Mouse (Mus musculus): ENCODE measurements around the gene Zfp719. TPM values are rescaled to one million over a fixed set of nuclear protein-coding genes. Genes with fewer than 3 reads are reported as not detected.

The Zfp719 gene
- polyA plus RNA-seq, 1 experiment from 2014 or later: 8.0 TPM

- WGBS (ENCODE audit: insufficient replicate concordance): 91% methylated on average over 5 of the region's 5 CpGs
- no peak overlapping the region for H3K27ac ChIP-seq (ENCODE audit: low read depth, low read length)
- H3K9me3 ChIP-seq (replicated peaks; ENCODE audit: control insufficient read depth, low read length): no peaks in the 10 kb centered on the region
- peaks cover 37% of the 10 kb centered on the region for H3K36me3 ChIP-seq (ENCODE audit: control insufficient read depth, insufficient read depth, low read length)
- no peak overlapping the region for H3K4me3 ChIP-seq (ENCODE audit: low read depth, low read length)
- ATAC-seq (replicated peaks; ENCODE audit: insufficient number of reproducible peaks, low FRiP score, low TSS enrichment): no peak
- H3K4me2 ChIP-seq: no peak overlapping the region
- peaks cover 4% of the 10 kb centered on the region for H3K4me1 ChIP-seq (ENCODE audit: control insufficient read depth, insufficient read depth, low read length)
- H3K27me3 ChIP-seq (ENCODE audit: control insufficient read depth, insufficient read depth, low read length): no peaks in the 10 kb centered on the region
- H3K9ac ChIP-seq (ENCODE audit: low read depth, low read length): no peak overlapping the region
Measured at GRCm38 (mm10) chr7:43584790-43585189, 5.4 kb downstream of the Zfp719 start.

DNA sequence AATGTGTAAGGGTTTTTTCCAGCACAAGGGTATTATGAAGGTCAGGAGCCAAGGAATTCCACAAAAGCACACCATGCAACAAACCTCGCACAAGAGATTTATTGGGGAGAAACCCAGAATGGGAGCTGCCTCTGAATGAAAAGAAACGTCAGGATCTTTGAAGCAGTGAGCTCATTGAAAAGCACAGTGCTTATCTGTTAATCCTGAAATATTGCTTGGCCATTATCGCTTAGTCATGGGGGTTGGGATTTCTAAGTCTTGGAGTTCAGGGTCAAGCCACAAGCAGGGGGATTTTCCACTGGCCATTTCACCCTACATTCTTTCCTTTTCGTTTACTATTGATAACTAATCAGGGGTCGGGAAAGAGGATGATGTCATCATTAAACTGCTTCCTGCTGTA lies 22.5 kb downstream of the Zfp719 start:
- 28% methylated on average over 5 of the region's 5 CpGs for WGBS (ENCODE audit: insufficient replicate concordance)
- H3K27me3 ChIP-seq (ENCODE audit: control insufficient read depth, insufficient read depth, low read length): no peaks in the 10 kb centered on the region
- no peaks in the 10 kb centered on the region for H3K36me3 ChIP-seq (ENCODE audit: control insufficient read depth, insufficient read depth, low read length)
- H3K27ac ChIP-seq (ENCODE audit: low read depth, low read length): no peak overlapping the region
- no peaks in the 10 kb centered on the region for H3K4me1 ChIP-seq (ENCODE audit: control insufficient read depth, insufficient read depth, low read length)
- no peaks in the 10 kb centered on the region for H3K9me3 ChIP-seq (replicated peaks; ENCODE audit: control insufficient read depth, low read length)
- no peak overlapping the region for H3K9ac ChIP-seq (ENCODE audit: low read depth, low read length)
- no peak overlapping the region for H3K4me2 ChIP-seq
- ATAC-seq (replicated peaks; ENCODE audit: insufficient number of reproducible peaks, low FRiP score, low TSS enrichment): no peak
- H3K4me3 ChIP-seq (ENCODE audit: low read depth, low read length): no peak overlapping the region

GRCm38 (mm10) chr7:43606896-43607742 lies 27.7 kb downstream of the Zfp719 start, which contains the start of gene Zfp819:
Gene Zfp819, plus strand, starts transcription at chr7:43607169.
- WGBS (ENCODE audit: insufficient replicate concordance): 10% methylated on average over 41 of the region's 41 CpGs
- H3K4me3 ChIP-seq (ENCODE audit: low read depth, low read length): peak within 1 kb of the TSS; percentile 25

DNA sequence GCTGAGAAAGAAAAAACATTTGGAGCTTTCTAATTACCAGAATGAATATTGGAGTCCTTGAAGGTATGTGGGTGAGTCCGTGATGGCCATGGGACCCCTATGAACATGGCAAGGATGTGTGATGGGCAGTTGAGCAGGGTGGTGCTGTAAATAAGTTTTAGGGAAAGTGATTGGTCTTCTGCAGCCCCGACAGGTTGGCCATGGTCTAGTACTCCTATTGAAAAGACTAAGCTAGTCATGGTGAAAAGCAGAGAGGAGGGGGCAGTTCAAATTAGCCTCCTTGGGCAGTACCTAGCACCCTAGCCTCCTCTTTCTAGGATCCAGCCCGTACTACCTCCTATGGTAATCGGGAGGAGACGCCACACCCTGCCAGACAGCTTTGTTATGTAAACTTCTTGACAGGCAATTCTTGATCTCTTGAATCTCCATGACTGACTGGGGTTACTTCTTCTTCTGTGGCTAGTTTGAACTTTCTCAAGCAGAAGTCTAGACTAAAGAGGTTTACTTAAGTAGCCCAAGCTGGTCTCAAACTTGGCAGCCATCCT lies 28.4 kb downstream of the Zfp719 start:
- Histone ChIP-seq H3K9me3 (replicated peaks; ENCODE audit: control insufficient read depth, low read length) (no peaks in the 10 kb centered on the region), H3K27ac (ENCODE audit: low read depth, low read length) (no peak overlapping the region), H3K36me3 (ENCODE audit: control insufficient read depth, insufficient read depth, low read length) (no peaks in the 10 kb centered on the region), H3K4me1 (ENCODE audit: control insufficient read depth, insufficient read depth, low read length) (no peaks in the 10 kb centered on the region), H3K9ac (ENCODE audit: low read depth, low read length) (no peak overlapping the region), H3K4me2 (no peak overlapping the region; the same call in 1 of the 2 replicates), H3K27me3 (ENCODE audit: control insufficient read depth, insufficient read depth, low read length) (peaks cover 4% of the 10 kb centered on the region; the same call in 1 of the 2 replicates), H3K4me3 (ENCODE audit: low read depth, low read length) (no peak overlapping the region)
- ATAC-seq (replicated peaks; ENCODE audit: insufficient number of reproducible peaks, low FRiP score, low TSS enrichment): no peak
- WGBS (ENCODE audit: insufficient replicate concordance): 45% methylated on average over 5 of the region's 5 CpGs

More at GRCm38 (mm10) chr7:43606896-43607742, 27.7 kb downstream of the Zfp719 start, which contains the start of gene Zfp819:
- Histone ChIP-seq H3K36me3 (ENCODE audit: control insufficient read depth, insufficient read depth, low read length) (no peaks in the 10 kb centered on the region), H3K9me3 (replicated peaks; ENCODE audit: control insufficient read depth, low read length) (no peaks in the 10 kb centered on the region), H3K4me1 (ENCODE audit: control insufficient read depth, insufficient read depth, low read length) (no peaks in the 10 kb centered on the region), H3K27ac (ENCODE audit: low read depth, low read length) (no peak within 1 kb of the TSS), H3K27me3 (ENCODE audit: control insufficient read depth, insufficient read depth, low read length) (peaks cover 4% of the 10 kb centered on the region; the same call in 1 of the 2 replicates), H3K4me2 (peak within 1 kb of the TSS; percentile 53), H3K9ac (ENCODE audit: low read depth, low read length) (no peak within 1 kb of the TSS)
- peak; percentile 49; the same call in 1 of the 2 replicates for ATAC-seq (replicated peaks; ENCODE audit: insufficient number of reproducible peaks, low FRiP score, low TSS enrichment)

DNA sequence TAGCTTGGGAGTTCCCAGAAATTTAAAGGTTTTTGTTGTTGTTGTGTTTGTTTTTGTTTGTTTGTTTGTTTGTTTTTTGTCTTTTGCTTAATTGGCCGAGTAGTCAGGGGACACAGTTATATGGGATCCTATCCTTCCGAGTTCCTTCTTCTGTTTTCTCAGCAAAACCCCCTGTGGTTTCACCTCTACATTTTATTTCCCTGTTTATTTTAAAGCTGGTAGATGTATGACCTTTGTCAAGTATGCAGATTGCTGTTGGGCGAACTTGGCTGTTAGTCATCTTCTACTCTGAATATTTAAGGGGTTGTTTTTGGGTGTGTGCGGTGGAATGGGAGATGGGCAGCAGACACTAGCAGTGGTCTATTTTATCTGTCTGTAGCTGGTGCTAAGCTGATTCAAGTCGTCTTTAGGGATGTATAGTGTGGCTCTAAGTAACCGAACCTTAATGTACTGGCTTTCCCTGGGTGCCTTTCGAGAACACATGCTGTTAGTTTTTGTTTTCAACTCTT lies 29.0 kb downstream of the Zfp719 start:
- Histone ChIP-seq H3K4me3 (ENCODE audit: low read depth, low read length) (no peak overlapping the region), H3K27me3 (ENCODE audit: control insufficient read depth, insufficient read depth, low read length) (peaks cover 4% of the 10 kb centered on the region; the same call in 1 of the 2 replicates), H3K36me3 (ENCODE audit: control insufficient read depth, insufficient read depth, low read length) (no peaks in the 10 kb centered on the region), H3K9ac (ENCODE audit: low read depth, low read length) (no peak overlapping the region), H3K27ac (ENCODE audit: low read depth, low read length) (no peak overlapping the region), H3K4me1 (ENCODE audit: control insufficient read depth, insufficient read depth, low read length) (no peaks in the 10 kb centered on the region), H3K9me3 (replicated peaks; ENCODE audit: control insufficient read depth, low read length) (no peaks in the 10 kb centered on the region), H3K4me2 (no peak overlapping the region)
- ATAC-seq (replicated peaks; ENCODE audit: insufficient number of reproducible peaks, low FRiP score, low TSS enrichment): no peak
- WGBS (ENCODE audit: insufficient replicate concordance): 67% methylated on average over 7 of the region's 7 CpGs

- no peaks in the 10 kb centered on the region for H3K9me3 ChIP-seq (replicated peaks; ENCODE audit: control insufficient read depth, low read length)
- no peaks in the 10 kb centered on the region for H3K27me3 ChIP-seq (ENCODE audit: control insufficient read depth, insufficient read depth, low read length)
- no peaks in the 10 kb centered on the region for H3K4me1 ChIP-seq (ENCODE audit: control insufficient read depth, insufficient read depth, low read length)
- H3K27ac ChIP-seq (ENCODE audit: low read depth, low read length): no peak overlapping the region
- no peaks in the 10 kb centered on the region for H3K36me3 ChIP-seq (ENCODE audit: control insufficient read depth, insufficient read depth, low read length)
- no peak overlapping the region for H3K9ac ChIP-seq (ENCODE audit: low read depth, low read length)
- no peak for ATAC-seq (replicated peaks; ENCODE audit: insufficient number of reproducible peaks, low FRiP score, low TSS enrichment)
- H3K4me3 ChIP-seq (ENCODE audit: low read depth, low read length): no peak overlapping the region
- WGBS (ENCODE audit: insufficient replicate concordance): 89% methylated on average over 14 of the region's 14 CpGs
- no peak overlapping the region for H3K4me2 ChIP-seq
Measured at GRCm38 (mm10) chr7:43613816-43614551, 34.6 kb downstream of the Zfp719 start.

DNA sequence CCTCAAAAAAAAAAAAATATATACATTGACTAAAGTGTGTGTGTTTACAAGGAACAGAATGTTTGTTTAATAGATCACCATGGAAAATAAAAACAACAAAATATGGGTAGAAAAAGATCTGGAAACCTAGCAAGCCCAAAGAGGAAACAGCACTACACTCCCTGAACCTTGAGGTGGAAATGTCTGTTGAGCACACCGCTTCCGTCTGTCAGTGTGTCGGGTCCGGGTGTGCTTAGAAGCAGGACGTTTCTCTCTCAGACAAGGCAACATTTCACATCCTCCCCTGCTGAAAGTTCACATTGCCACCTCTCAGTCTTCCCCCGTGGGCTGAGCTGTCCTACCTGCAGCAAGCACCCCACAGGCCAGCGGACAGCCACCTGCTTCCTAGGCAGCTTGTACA lies 43.5 kb downstream of the Zfp719 start:
- H3K9me3 ChIP-seq (replicated peaks; ENCODE audit: control insufficient read depth, low read length): no peaks in the 10 kb centered on the region
- no peaks in the 10 kb centered on the region for H3K36me3 ChIP-seq (ENCODE audit: control insufficient read depth, insufficient read depth, low read length)
- H3K4me3 ChIP-seq (ENCODE audit: low read depth, low read length): no peak overlapping the region
- no peaks in the 10 kb centered on the region for H3K27me3 ChIP-seq (ENCODE audit: control insufficient read depth, insufficient read depth, low read length)
- 69% methylated on average over 7 of the region's 7 CpGs for WGBS (ENCODE audit: insufficient replicate concordance)
- H3K9ac ChIP-seq (ENCODE audit: low read depth, low read length): no peak overlapping the region
- ATAC-seq (replicated peaks; ENCODE audit: insufficient number of reproducible peaks, low FRiP score, low TSS enrichment): no peak
- no peaks in the 10 kb centered on the region for H3K4me1 ChIP-seq (ENCODE audit: control insufficient read depth, insufficient read depth, low read length)
- no peak overlapping the region for H3K4me2 ChIP-seq
- H3K27ac ChIP-seq (ENCODE audit: low read depth, low read length): no peak overlapping the region

- no peak overlapping the region for H3K27ac ChIP-seq (ENCODE audit: low read depth, low read length)
- H3K4me1 ChIP-seq (ENCODE audit: control insufficient read depth, insufficient read depth, low read length): no peaks in the 10 kb centered on the region
- WGBS (ENCODE audit: insufficient replicate concordance): 10% methylated on average over 10 of the region's 10 CpGs
- no peak for ATAC-seq (replicated peaks; ENCODE audit: insufficient number of reproducible peaks, low FRiP score, low TSS enrichment)
- H3K4me2 ChIP-seq: no peak overlapping the region
- H3K36me3 ChIP-seq (ENCODE audit: control insufficient read depth, insufficient read depth, low read length): no peaks in the 10 kb centered on the region
- H3K9ac ChIP-seq (ENCODE audit: low read depth, low read length): no peak overlapping the region
- H3K9me3 ChIP-seq (replicated peaks; ENCODE audit: control insufficient read depth, low read length): no peaks in the 10 kb centered on the region
- H3K4me3 ChIP-seq (ENCODE audit: low read depth, low read length): no peak overlapping the region
- H3K27me3 ChIP-seq (ENCODE audit: control insufficient read depth, insufficient read depth, low read length): no peaks in the 10 kb centered on the region
Measured at GRCm38 (mm10) chr7:43623819-43624218, 44.4 kb downstream of the Zfp719 start.
